Mouse (Mus musculus) MEL (cell line): ENCODE measurements around the gene Gm21149. TPM values are rescaled to one million over a fixed set of nuclear protein-coding genes. Genes with fewer than 3 reads are reported as not detected.
"Not testable (repeated sequence)": the region's sequence is repeated elsewhere in the genome, so short reads cannot be mapped to it uniquely, and the experiment has no call there.

Experiments used
- DNase-seq: peaks from one replicate; pipeline ENCODE4 v3.0.0; 2011; ENCODE audit warnings: low read depth, low spot score
- H3K27ac ChIP-seq: 2 replicates; pipeline ENCODE4 v1.5.1; 2012; ENCODE audit warnings: low read depth, mild to moderate bottlenecking, control low read depth, low read length, moderate library complexity; ENCODE audit not compliant: control insufficient read depth
- H3K27me3 ChIP-seq, 2 experiments: fragments of 150-350 bp in 1 of 2; sonication (generic) in 1 of 2; 2 replicates each; pipeline ENCODE4 v1.6.1; 2012; ENCODE audit warnings: low read length in 2 of 2, mild to moderate bottlenecking in 2 of 2, improper control_type of control experiment in 1 of 2, moderate library complexity in 1 of 2; ENCODE audit not compliant: insufficient read depth in 2 of 2, control insufficient read depth in 1 of 2
- H3K36me3 ChIP-seq, 2 experiments: 2 replicates each; pipeline ENCODE4 v1.6.1; 2012 to 2014; ENCODE audit warnings: low read length in 2 of 2, improper control_type of control experiment in 1 of 2, inconsistent platforms in 1 of 2, mild to moderate bottlenecking in 1 of 2; ENCODE audit not compliant: insufficient read depth in 2 of 2, control insufficient read depth in 1 of 2
- H3K4me1 ChIP-seq, 2 experiments: fragments of 150-350 bp in 1 of 2; sonication (generic) in 1 of 2; 2 replicates each; pipeline ENCODE4 v1.6.1; 2012; ENCODE audit warnings: low read length in 2 of 2, improper control_type of control experiment in 1 of 2, mild to moderate bottlenecking in 1 of 2; ENCODE audit not compliant: insufficient read depth in 2 of 2, control insufficient read depth in 1 of 2
- H3K4me3 ChIP-seq, 2 experiments: fragments of 150-350 bp in 1 of 2; sonication (generic) in 1 of 2; 2 replicates each; pipeline ENCODE4 v1.5.1; 2012; ENCODE audit warnings: low read depth in 2 of 2, low read length in 2 of 2, mild to moderate bottlenecking in 2 of 2, moderate library complexity in 2 of 2, control low read depth in 1 of 2, improper control_type of control experiment in 1 of 2; ENCODE audit not compliant: control insufficient read depth in 1 of 2, insufficient read depth in 1 of 2
- H3K79me2 ChIP-seq: 2 replicates; pipeline ENCODE4 v1.6.1; 2012; ENCODE audit warnings: mild to moderate bottlenecking, low read length, moderate library complexity; ENCODE audit not compliant: control insufficient read depth, poor library complexity, insufficient read depth
- H3K9ac ChIP-seq: 2 replicates; pipeline ENCODE4 v1.6.1; 2012; ENCODE audit warnings: low read depth, mild to moderate bottlenecking, control low read depth, low read length, moderate library complexity; ENCODE audit not compliant: control insufficient read depth, poor library complexity, severe bottlenecking
- H3K9me3 ChIP-seq: fragments of 150-350 bp; sonication (generic); replicated peaks from 2 replicates; pipeline ENCODE4 v1.6.1; 2012; ENCODE audit warnings: mild to moderate bottlenecking, low read length, improper control_type of control experiment, moderate library complexity; ENCODE audit not compliant: insufficient read depth
- CTCF ChIP-seq, 3 experiments: IDR thresholded peaks in 2 of 3; conservative IDR thresholded peaks in 1 of 3; 2 replicates each; pipeline ENCODE4 v1.5.1; 2011 to 2012; ENCODE audit warnings: low read length in 3 of 3, low read depth in 2 of 3, mild to moderate bottlenecking in 2 of 3, improper control_type of control experiment in 1 of 3, inconsistent platforms in 1 of 3, mixed read lengths in 1 of 3, moderate library complexity in 1 of 3; ENCODE audit not compliant: control insufficient read depth in 1 of 3, insufficient read depth in 1 of 3, poor library complexity in 1 of 3, severe bottlenecking in 1 of 3
- MYC ChIP-seq: IDR thresholded peaks from 2 replicates; pipeline ENCODE4 v1.6.1; 2011; ENCODE audit warnings: low read depth, mild to moderate bottlenecking, low read length, improper control_type of control experiment, moderate library complexity
- POLR2A ChIP-seq, 2 experiments: IDR thresholded peaks; 2 replicates each; pipeline ENCODE4 v1.6.1; 2011 to 2012; ENCODE audit warnings: low read length in 2 of 2, mild to moderate bottlenecking in 2 of 2, control low read depth in 1 of 2, improper control_type of control experiment in 1 of 2, low read depth in 1 of 2, moderate library complexity in 1 of 2; ENCODE audit not compliant: control insufficient read depth in 1 of 2, insufficient read depth in 1 of 2, poor library complexity in 1 of 2
- RAD21 ChIP-seq: IDR thresholded peaks from 2 replicates; pipeline ENCODE4 v1.6.1; 2011; ENCODE audit warnings: mild to moderate bottlenecking, low read depth, low read length, improper control_type of control experiment
- SMC3 ChIP-seq: IDR thresholded peaks from 2 replicates; pipeline ENCODE4 v1.6.1; 2011; ENCODE audit warnings: low read depth, low read length, improper control_type of control experiment
- polyA plus RNA-seq, 2 experiments: library from polyadenylated mRNA; stranded (reverse) in 1 of 2; unstranded in 1 of 2; fragments of >175 nt in 1 of 2; fragments of >200 nt in 1 of 2; gene quantifications; 2 replicates each; pipeline versions ENCODE4 v1.2.1 to v1.2.4; 2012; ENCODE audit warnings: low replicate concordance in 2 of 2, low read depth in 1 of 2; ENCODE audit not compliant: insufficient read length in 2 of 2, insufficient read depth in 1 of 2, missing spikeins in 1 of 2
- total RNA-seq: library from RNA; depleted of rRNA; stranded (reverse); fragments of 300-350 nt; gene quantifications from 2 replicates; pipeline ENCODE4 v1.2.3, GENCODE M21; 2012

Gene Gm21149
- total and polyA plus RNA-seq, 3 experiments = not detected

DNA sequence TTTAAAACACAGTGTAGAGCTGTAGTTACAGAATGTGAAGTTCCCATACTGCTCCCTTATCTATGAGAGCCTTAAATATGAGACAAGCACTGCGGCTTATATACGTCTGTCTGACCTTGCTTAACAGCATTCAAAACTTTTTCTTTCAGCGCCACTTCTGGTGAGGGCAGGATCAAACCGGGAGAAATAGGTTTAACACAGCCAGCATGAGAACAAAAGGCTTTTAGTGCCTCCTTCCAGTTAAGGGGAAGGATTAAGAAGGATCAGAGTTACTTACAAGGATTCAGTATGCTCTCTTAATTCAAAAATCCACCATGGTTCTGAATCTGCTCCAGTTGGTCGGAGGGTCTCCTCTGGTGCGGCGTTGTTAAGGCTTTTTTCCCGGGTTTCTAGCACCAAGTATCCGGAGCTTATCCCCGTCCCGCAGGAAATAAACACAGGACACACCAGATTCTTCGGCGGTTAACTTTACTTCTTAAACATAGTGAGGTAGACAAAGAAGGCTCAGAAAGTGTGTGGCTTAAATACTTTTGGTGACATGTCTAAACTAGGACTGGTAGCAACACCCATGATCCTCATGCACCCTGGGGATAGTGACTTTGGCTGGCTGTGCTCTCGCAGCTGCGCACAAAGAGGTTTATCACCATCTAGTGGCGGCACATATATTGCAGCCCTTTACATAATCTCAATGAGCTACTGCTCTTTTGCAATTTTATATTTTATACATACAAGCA, 30.4 kb upstream of the Gm21149 start:
- H3K9ac ChIP-seq = no peak overlapping the region
- no peak overlapping the region for H3K27ac ChIP-seq
- H3K4me3 ChIP-seq = no peak overlapping the region
- TF ChIP-seq CTCF (IDR thresholded peaks at IDR 0.05 in 2 of 3, conservative IDR thresholded peaks at IDR 0.05 in 1 of 3; ENCODE audit: control insufficient read depth in 1 of 3, insufficient read depth in 1 of 3, low read depth in 2 of 3, low read length in 3 of 3, poor library complexity in 1 of 3, severe bottlenecking in 1 of 3) = peak; percentile 41 to 67 (median 60)
- no peak for TF ChIP-seq POLR2A (IDR thresholded peaks at IDR 0.05; ENCODE audit: control insufficient read depth in 1 of 2, insufficient read depth in 1 of 2, low read depth in 1 of 2, low read length in 2 of 2, poor library complexity in 1 of 2)
- no peak for TF ChIP-seq MYC
- peak; percentile 48 for TF ChIP-seq SMC3
- peak; percentile 46 for TF ChIP-seq RAD21
- no peaks in the 10 kb centered on the region for H3K27me3 ChIP-seq
- no peaks in the 10 kb centered on the region for H3K4me1 ChIP-seq
- H3K79me2 ChIP-seq = no peaks in the 10 kb centered on the region
- no peaks in the 10 kb centered on the region for H3K36me3 ChIP-seq
- DNase-seq = peak; percentile 57
- H3K9me3 ChIP-seq = no peaks in the 10 kb centered on the region

DNA sequence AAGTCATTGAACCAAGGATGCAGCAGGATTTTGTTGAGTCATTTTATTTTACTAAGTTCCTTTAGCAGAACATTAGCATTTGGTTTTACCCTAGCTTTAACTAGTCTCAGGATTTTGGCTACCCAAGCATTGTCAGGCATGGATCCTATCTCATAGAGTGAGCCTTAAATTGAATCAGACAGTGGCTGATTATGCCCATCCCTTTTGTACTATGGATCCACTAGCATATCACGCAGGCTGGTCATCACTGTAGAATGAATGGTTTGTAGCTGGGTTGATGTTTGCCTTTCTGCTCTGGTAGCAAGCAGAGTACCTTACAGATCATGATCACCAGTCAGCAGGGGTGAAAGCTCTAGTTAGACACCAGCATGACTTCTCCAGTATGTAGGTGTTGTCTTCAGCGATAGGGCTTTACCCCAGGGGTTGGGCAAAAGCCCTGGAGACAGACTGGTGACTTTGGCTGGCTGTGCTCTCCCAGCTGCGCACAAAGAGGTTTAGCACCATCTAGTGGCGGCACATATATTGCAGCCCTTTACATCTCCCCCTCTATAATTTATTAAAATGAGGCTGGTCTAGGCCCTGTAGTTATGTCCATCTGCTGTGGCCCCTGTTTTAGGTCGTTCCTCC, 22.6 kb upstream of the Gm21149 start:
- H3K9ac ChIP-seq, H3K27ac ChIP-seq, H3K79me2 ChIP-seq, H3K4me3 ChIP-seq, H3K27me3 ChIP-seq, H3K9me3 ChIP-seq, DNase-seq, H3K36me3 ChIP-seq, H3K4me1 ChIP-seq: not testable (repeated sequence)
- TF ChIP-seq CTCF (IDR thresholded peaks at IDR 0.05 in 2 of 3, conservative IDR thresholded peaks at IDR 0.05 in 1 of 3; ENCODE audit: control insufficient read depth in 1 of 3, insufficient read depth in 1 of 3, low read depth in 2 of 3, low read length in 3 of 3, poor library complexity in 1 of 3, severe bottlenecking in 1 of 3) = peak in 2 of 3 experiments; percentile 12 to 36; a peak in 4 of 6 replicates

DNA sequence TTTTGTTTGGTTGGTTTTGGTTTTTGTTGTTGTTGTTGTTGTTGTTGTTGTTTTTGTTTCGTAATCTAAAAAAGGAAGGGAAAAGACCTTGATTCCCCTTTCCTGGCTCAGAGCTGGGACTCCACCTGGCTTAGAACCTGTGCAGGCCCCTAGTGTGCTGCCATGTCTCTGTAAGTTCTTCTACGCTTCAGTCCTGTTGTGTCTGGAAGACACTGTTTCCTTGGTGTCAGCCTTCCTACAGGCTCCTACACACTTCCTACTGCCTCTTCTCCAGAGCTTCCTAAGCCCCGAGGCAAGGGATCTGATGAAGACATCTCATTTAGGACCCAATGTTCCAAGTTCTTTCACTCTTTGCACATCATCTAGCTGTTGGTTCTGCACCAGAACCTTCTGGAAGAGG, 22.0 kb upstream of the Gm21149 start:
- not testable (repeated sequence) for H3K27me3 ChIP-seq, H3K4me3 ChIP-seq, H3K9ac ChIP-seq, DNase-seq, H3K36me3 ChIP-seq, H3K4me1 ChIP-seq, H3K27ac ChIP-seq, H3K9me3 ChIP-seq, H3K79me2 ChIP-seq

DNA sequence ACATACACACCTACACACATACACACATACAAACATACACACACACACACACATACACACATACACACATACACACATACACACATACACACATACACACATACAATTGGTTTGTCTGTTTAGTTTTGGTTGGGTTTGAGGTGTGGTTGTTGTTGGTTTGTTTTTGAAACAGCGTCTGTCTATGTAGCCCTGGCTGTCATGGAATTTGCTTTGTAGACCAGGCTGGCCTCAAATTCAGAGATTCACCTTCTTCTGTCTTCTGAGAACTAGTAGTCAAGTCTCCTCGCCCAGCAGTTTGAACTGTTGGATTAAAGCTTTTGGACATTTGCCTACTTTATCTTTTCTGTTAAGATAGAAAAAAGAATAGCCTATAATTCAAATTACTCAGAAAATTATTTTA, 14.6 kb upstream of the Gm21149 start:
- not testable (repeated sequence) for H3K36me3 ChIP-seq, H3K4me3 ChIP-seq, H3K9me3 ChIP-seq, H3K27me3 ChIP-seq, H3K9ac ChIP-seq, H3K27ac ChIP-seq, H3K79me2 ChIP-seq, H3K4me1 ChIP-seq, DNase-seq
